Mouse (Mus musculus): ENCODE measurements around the gene Ascc3.

- TF ChIP-seq CTCF (IDR thresholded peaks at IDR 0.05; ENCODE audit: control insufficient read depth, insufficient read depth, insufficient replicate concordance, low read depth, low read length) = no peak
- TF ChIP-seq POLR2A (IDR thresholded peaks at IDR 0.05; ENCODE audit: control insufficient read depth, low read depth, low read length) = no peak
These were observed 141.0 kb downstream of the Ascc3 start for GRCm38 (mm10) chr10:50733459-50733858.
